In genomic region chr11:3829736-3830135, GRCm38 (mm10) we compare ENCODE assay signal across 22 mouse cellular contexts. TPM values are rescaled to one million over a fixed set of nuclear protein-coding genes. Genes with fewer than 3 reads are reported as not detected.
A peak's percentile ranks its signal among the peaks of the same experiment; 100 is the strongest.
DNase-seq lines count a peak whose midpoint lies in the region; ATAC-seq and TF ChIP-seq lines count a peak whose summit lies in the region.
"Had no signal": no experiment of that assay in that cellular context is flagged by ENCODE, and none has a peak within 500 bp of the region (broad histone marks: within the 10 kb centered on the region; RNA-seq: fewer than 3 reads in every experiment).

No protein-coding gene starts in this region.

- WGBS in kidney, adult 2 months, result 35% methylated on average over 5 of the region's 5 CpGs
- WGBS in kidney, embryonic 15.5 days, result 72% methylated on average over 5 of the region's 5 CpGs

- H3K9me3 ChIP-seq in kidney, embryonic 15.5 days (replicated peaks), result no peaks in the 10 kb centered on the region
- H3K9me3 ChIP-seq: forebrain, embryonic 13.5 days; hindbrain, embryonic 15.5 days; intestine, embryonic 15.5 days had no signal

- no peak overlapping the region for H3K9ac ChIP-seq in kidney, embryonic 15.5 days
- H3K9ac ChIP-seq: forebrain, embryonic 13.5 days; heart, embryonic 13.5 days; hindbrain, embryonic 15.5 days; intestine, embryonic 15.5 days had no signal

- TF ChIP-seq CTCF in kidney, adult 2 months (conservative IDR thresholded peaks at IDR 0.05; ENCODE audit: insufficient read depth, insufficient read length, low read depth, low read length), result no peak

- no peak for ATAC-seq in kidney, embryonic 15.5 days (replicated peaks; ENCODE audit: low FRiP score)
- ATAC-seq: activated CD4-positive, CD25-positive, alpha-beta regulatory T cell, adult 4 months; forebrain, embryonic 13.5 days; forebrain, embryonic 16.5 days; intestine, embryonic 15.5 days had no signal

- no peaks in the 10 kb centered on the region for H3K27me3 ChIP-seq in kidney, adult 2 months (replicated peaks; ENCODE audit: control insufficient read depth, insufficient read depth, low read length)
- H3K27me3 ChIP-seq in kidney, embryonic 15.5 days, result peaks cover 6% of the 10 kb centered on the region; the same call in 1 of the 2 replicates
- H3K27me3 ChIP-seq: forebrain, embryonic 13.5 days; hindbrain, embryonic 15.5 days; intestine, embryonic 15.5 days had no signal

- H3K36me3 ChIP-seq in kidney, adult 2 months (ENCODE audit: control insufficient read depth, insufficient read depth, low read length), result no peaks in the 10 kb centered on the region
- no peaks in the 10 kb centered on the region for H3K36me3 ChIP-seq in kidney, embryonic 15.5 days
- H3K36me3 ChIP-seq: forebrain, embryonic 10.5 days; heart, embryonic 10.5 days; heart, embryonic 13.5 days; hindbrain, embryonic 15.5 days; intestine, embryonic 15.5 days had no signal

- no peak overlapping the region for H3K4me2 ChIP-seq in kidney, embryonic 15.5 days
- H3K4me2 ChIP-seq: forebrain, embryonic 13.5 days; heart, embryonic 13.5 days; hindbrain, embryonic 15.5 days; intestine, embryonic 15.5 days had no signal

- no peak for TF ChIP-seq POLR2A in kidney, adult 2 months (IDR thresholded peaks at IDR 0.05; ENCODE audit: low read depth, low read length)

- DNase-seq in adrenal gland, adult 2 months, result peak; percentile 8
- no peak for DNase-seq in adrenal gland, postnatal 10 days
- peak; percentile 61 to 67 for DNase-seq in cerebellum, postnatal 14 days
- no peak for DNase-seq in cerebellum, adult 11 months
- peak; percentile 25 for DNase-seq in kidney, adult 2 months
- DNase-seq: adrenal gland, postnatal 14 days; cerebellum, adult 18-20 months; gastrocnemius, postnatal 10 days; gastrocnemius, postnatal 36 days; heart, adult 2 months; heart, postnatal 14 days; heart, postnatal 4 days; kidney, adult 11 months had no signal

- no peak overlapping the region for H3K27ac ChIP-seq in kidney, adult 2 months (ENCODE audit: insufficient read depth, low read depth, low read length)
- no peak overlapping the region for H3K27ac ChIP-seq in kidney, embryonic 15.5 days
- H3K27ac ChIP-seq: forebrain, embryonic 10.5 days; forebrain, embryonic 13.5 days; heart, adult 2 months; heart, embryonic 10.5 days; heart, embryonic 13.5 days; hindbrain, embryonic 15.5 days; intestine, embryonic 15.5 days had no signal

- H3K4me1 ChIP-seq in kidney, adult 2 months (ENCODE audit: control insufficient read depth, insufficient read depth, low read length), result peaks cover 5% of the 10 kb centered on the region; the same call in 1 of the 2 replicates
- H3K4me1 ChIP-seq in kidney, embryonic 15.5 days, result peaks cover 4% of the 10 kb centered on the region; the same call in 1 of the 2 replicates
- H3K4me1 ChIP-seq: forebrain, embryonic 13.5 days; heart, embryonic 13.5 days had no signal

- no peak overlapping the region for H3K4me3 ChIP-seq in kidney, adult 2 months (ENCODE audit: insufficient read depth, low read depth, low read length)
- H3K4me3 ChIP-seq in kidney, embryonic 15.5 days (replicated peaks), result no peak overlapping the region
- H3K4me3 ChIP-seq: forebrain, embryonic 10.5 days; forebrain, embryonic 13.5 days; heart, adult 2 months; heart, embryonic 10.5 days; heart, embryonic 13.5 days; hindbrain, embryonic 15.5 days; intestine, embryonic 15.5 days had no signal

RNA-seq across cellular contexts. Expression of gene Osbp2, which starts 34.0 kb away (rescaled TPM):
- total RNA-seq in adrenal gland, adult 2 months (2021), result 1 to 10 TPM; 2.2 to 3.7 TPM
- 1.9 and 2.2 TPM in 2 replicates for polyA plus RNA-seq in adrenal gland, adult 2 months (2012; rRNA removed)
- total RNA-seq in adrenal gland, postnatal 10 days (2021), result 1 to 10 TPM; 1.9 to 2.4 TPM
- polyA plus RNA-seq in kidney, adult 2 months (2012; rRNA removed), result 3.3 and 4.5 TPM in 2 replicates
- 0.78 and 0.91 TPM in 2 replicates for polyA plus RNA-seq in kidney, embryonic 15.5 days (2015; fragmentation: Nextera tagmentation; extraction: Ambion mirVana)
- polyA plus RNA-seq: activated CD4-positive, CD25-positive, alpha-beta regulatory T cell, adult 4 months had no signal

Comparison
In these comparisons a context has a peak if more than half of its experiments do, and no peak if none do; other contexts are left out.
1. DNase-seq: peak in adrenal gland, adult 2 months (single experiment), cerebellum, postnatal 14 days (2 of 2) and kidney, adult 2 months (single experiment); none in adrenal gland, postnatal 10 days (single experiment) and cerebellum, adult 11 months (single experiment).